Mouse (Mus musculus) testis, adult 2 months (tissue): ENCODE measurements around the gene Cbx7. TPM values are rescaled to one million over a fixed set of nuclear protein-coding genes. Genes with fewer than 3 reads are reported as not detected.

Source experiments
- H3K27ac ChIP-seq: fragments of 200-500 bp; 2 replicates; pipeline ENCODE4 v1.5.1; 2012; ENCODE audit warnings: low read depth, low read length; ENCODE audit not compliant: control insufficient read depth, insufficient read depth
- H3K27me3 ChIP-seq: fragments of 200-500 bp; 2 replicates; pipeline ENCODE4 v1.6.1; 2012; ENCODE audit warnings: mild to moderate bottlenecking, low read length, moderate library complexity; ENCODE audit not compliant: control insufficient read depth, insufficient read depth
- H3K36me3 ChIP-seq: fragments of 200-500 bp; 2 replicates; pipeline ENCODE4 v1.6.1; 2012; ENCODE audit warnings: mild to moderate bottlenecking, low read length; ENCODE audit not compliant: control insufficient read depth, insufficient read depth
- H3K4me1 ChIP-seq: fragments of 200-500 bp; 2 replicates; pipeline ENCODE4 v1.6.1; 2012; ENCODE audit warnings: low read length; ENCODE audit not compliant: control insufficient read depth, insufficient read depth
- H3K4me3 ChIP-seq: fragments of 200-500 bp; 2 replicates; pipeline ENCODE4 v1.5.1; 2012; ENCODE audit warnings: low read depth, mild to moderate bottlenecking, low read length, moderate library complexity, mixed read lengths; ENCODE audit not compliant: control insufficient read depth
- CTCF ChIP-seq: fragments of 200-500 bp; IDR thresholded peaks from 2 replicates; pipeline ENCODE4 v1.5.1; 2012; ENCODE audit warnings: low read depth, mild to moderate bottlenecking, inconsistent platforms, low read length, moderate library complexity; ENCODE audit not compliant: control insufficient read depth, insufficient read depth, insufficient replicate concordance
- POLR2A ChIP-seq: fragments of 200-500 bp; IDR thresholded peaks from 2 replicates; pipeline ENCODE4 v1.6.1; 2012; ENCODE audit warnings: low read depth, mild to moderate bottlenecking, inconsistent platforms, low read length, moderate library complexity; ENCODE audit not compliant: control insufficient read depth
- polyA plus RNA-seq: library from polyadenylated mRNA; depleted of rRNA; stranded (reverse); fragments of >200 nt; gene quantifications from 2 replicates; pipeline ENCODE4 v1.2.3, GENCODE M21; 2012; rRNA removed

Cbx7 gene
- 44.0 and 47.8 TPM in 2 replicates for polyA plus RNA-seq

GRCm38 (mm10) chr15:79970940-79971339, at the start of gene Cbx7:
Gene Cbx7, minus strand, starts transcription at chr15:79971119.
- Histone ChIP-seq H3K27ac (no peak within 1 kb of the TSS), H3K36me3 (no peaks in the 10 kb centered on the region), H3K4me1 (no peaks in the 10 kb centered on the region), H3K4me3 (no peak within 1 kb of the TSS; the same call in 1 of the 2 replicates), H3K27me3 (no peaks in the 10 kb centered on the region)
- no peak for TF ChIP-seq POLR2A
- no peak for TF ChIP-seq CTCF

GRCm38 (mm10) chr15:80020516-80020915, 49.6 kb upstream of the Cbx7 start:
- Histone ChIP-seq H3K27me3 (no peaks in the 10 kb centered on the region), H3K27ac (no peak overlapping the region), H3K4me3 (no peak overlapping the region), H3K36me3 (no peaks in the 10 kb centered on the region), H3K4me1 (peaks cover 8% of the 10 kb centered on the region)
- TF ChIP-seq CTCF: no peak
- no peak for TF ChIP-seq POLR2A

- H3K36me3 ChIP-seq: no peaks in the 10 kb centered on the region
- H3K27ac ChIP-seq: no peak overlapping the region
- peaks cover 9% of the 10 kb centered on the region; the same call in 1 of the 2 replicates for H3K4me1 ChIP-seq
- H3K4me3 ChIP-seq: no peak overlapping the region
- no peaks in the 10 kb centered on the region for H3K27me3 ChIP-seq
- no peak for TF ChIP-seq POLR2A
- TF ChIP-seq CTCF: no peak
Measured at GRCm38 (mm10) chr15:80019625-80020024, 48.7 kb upstream of the Cbx7 start.

- Histone ChIP-seq H3K27me3 (no peaks in the 10 kb centered on the region), H3K36me3 (no peaks in the 10 kb centered on the region), H3K4me3 (no peak overlapping the region), H3K27ac (no peak overlapping the region), H3K4me1 (peaks cover 8% of the 10 kb centered on the region)
- TF ChIP-seq POLR2A (no peak), CTCF (no peak)
Measured at GRCm38 (mm10) chr15:80019220-80019619, 48.3 kb upstream of the Cbx7 start.

GRCm38 (mm10) chr15:80016563-80017301, 45.8 kb upstream of the Cbx7 start:
- H3K4me1 ChIP-seq: peaks cover 22% of the 10 kb centered on the region
- H3K27me3 ChIP-seq: no peaks in the 10 kb centered on the region
- no peaks in the 10 kb centered on the region for H3K36me3 ChIP-seq
- H3K4me3 ChIP-seq: no peak overlapping the region
- no peak overlapping the region for H3K27ac ChIP-seq
- no peak for TF ChIP-seq POLR2A
- no peak for TF ChIP-seq CTCF

- Histone ChIP-seq H3K27ac (no peak overlapping the region), H3K4me1 (peaks cover 22% of the 10 kb centered on the region), H3K36me3 (no peaks in the 10 kb centered on the region), H3K4me3 (no peak overlapping the region), H3K27me3 (no peaks in the 10 kb centered on the region)
- TF ChIP-seq CTCF (no peak), POLR2A (no peak)
Measured at GRCm38 (mm10) chr15:80015211-80015952, 44.5 kb upstream of the Cbx7 start.
